Mouse (Mus musculus) midbrain, embryonic 13.5 days (tissue): ENCODE measurements at regions not wholly inside any gene's neighbourhood (a gene's known extent, or its start where the extent isn't known, plus 50 kb on each side); places are given as distances from the start of the nearest gene placed in this dataset.

Source experiments
- ATAC-seq: fragments of 200-750 bp; cut with Nextera tagmentation; 2 replicates; pipeline ENCODE4 v1.8.0; 2017; ENCODE audit warnings: mild to moderate bottlenecking, moderate TSS enrichment, moderate library complexity
- H3K27ac ChIP-seq: fragments of 300-500 bp; sonication (generic); 2 replicates; pipeline ENCODE4 v1.5.1; 2015; ENCODE audit warnings: inconsistent platforms, mild to moderate bottlenecking, moderate library complexity
- H3K27me3 ChIP-seq: fragments of 300-500 bp; sonication (generic); 2 replicates; pipeline ENCODE4 v1.6.1; 2015; ENCODE audit warnings: mild to moderate bottlenecking, inconsistent platforms
- H3K36me3 ChIP-seq: fragments of 300-500 bp; sonication (generic); 2 replicates; pipeline ENCODE4 v1.6.1; 2015; ENCODE audit warnings: mild to moderate bottlenecking, inconsistent platforms
- H3K4me1 ChIP-seq: fragments of 300-500 bp; sonication (generic); replicated peaks from 2 replicates; pipeline ENCODE4 v1.6.1; 2015; ENCODE audit warnings: inconsistent platforms
- H3K4me2 ChIP-seq: fragments of 300-500 bp; sonication (generic); replicated peaks from 2 replicates; pipeline ENCODE4 v1.6.1; 2015; ENCODE audit warnings: moderate library complexity, mild to moderate bottlenecking, inconsistent platforms
- H3K4me3 ChIP-seq: fragments of 300-500 bp; sonication (generic); replicated peaks from 2 replicates; pipeline ENCODE4 v1.5.1; 2015; ENCODE audit warnings: mild to moderate bottlenecking, inconsistent platforms
- H3K9ac ChIP-seq: fragments of 300-500 bp; sonication (generic); replicated peaks from 2 replicates; pipeline ENCODE4 v1.6.1; 2015; ENCODE audit warnings: mild to moderate bottlenecking, inconsistent platforms
- H3K9me3 ChIP-seq: fragments of 300-500 bp; sonication (generic); 2 replicates; pipeline ENCODE4 v1.6.1; 2016; ENCODE audit warnings: mild to moderate bottlenecking, inconsistent platforms
- WGBS: fragments of 180-500 bp; shearing (Covaris S2); methylation state at CpG from one replicate; pipeline ENCODE4 v1.1.7; 2015; 5-methylcytosine and 5-hydroxymethylcytosine counted together

GRCm38 (mm10) chr2:178572301-178572700 lies 142.0 kb downstream of the Cdh26 start:
- Histone ChIP-seq H3K36me3 (no peaks in the 10 kb centered on the region), H3K9ac (no peak overlapping the region), H3K4me3 (no peak overlapping the region), H3K27me3 (no peaks in the 10 kb centered on the region), H3K4me2 (no peak overlapping the region), H3K27ac (no peak overlapping the region), H3K4me1 (peaks cover 16% of the 10 kb centered on the region), H3K9me3 (no peaks in the 10 kb centered on the region)
- 78% methylated on average over 5 of the region's 5 CpGs for WGBS
- no peak for ATAC-seq

GRCm38 (mm10) chr2:178574859-178575258 lies 144.5 kb downstream of the Cdh26 start:
- Histone ChIP-seq H3K4me1 (peaks cover 16% of the 10 kb centered on the region), H3K4me2 (no peak overlapping the region), H3K9me3 (no peaks in the 10 kb centered on the region), H3K4me3 (no peak overlapping the region), H3K27me3 (no peaks in the 10 kb centered on the region), H3K27ac (no peak overlapping the region), H3K9ac (no peak overlapping the region), H3K36me3 (no peaks in the 10 kb centered on the region)
- WGBS, result 61% methylated on average over 4 of the region's 4 CpGs
- ATAC-seq, result no peak

- Histone ChIP-seq H3K9ac (no peak overlapping the region), H3K27ac (no peak overlapping the region), H3K27me3 (no peaks in the 10 kb centered on the region), H3K4me1 (peaks cover 16% of the 10 kb centered on the region), H3K4me2 (no peak overlapping the region), H3K36me3 (no peaks in the 10 kb centered on the region), H3K4me3 (no peak overlapping the region), H3K9me3 (no peaks in the 10 kb centered on the region)
- no peak for ATAC-seq
- WGBS, result 59% methylated on average over 6 of the region's 6 CpGs
Observed at GRCm38 (mm10) chr2:178575403-178575802, 145.1 kb downstream of the Cdh26 start.

- H3K27ac ChIP-seq, result no peak overlapping the region
- 76% methylated on average over 7 of the region's 7 CpGs for WGBS
- peaks cover 22% of the 10 kb centered on the region for H3K4me1 ChIP-seq
- H3K36me3 ChIP-seq, result no peaks in the 10 kb centered on the region
- no peaks in the 10 kb centered on the region for H3K27me3 ChIP-seq
- no peak overlapping the region for H3K9ac ChIP-seq
- H3K4me3 ChIP-seq, result no peak overlapping the region
- no peaks in the 10 kb centered on the region for H3K9me3 ChIP-seq
- no peak for ATAC-seq
- H3K4me2 ChIP-seq, result no peak overlapping the region
Observed at GRCm38 (mm10) chr2:178576067-178576466, 145.7 kb downstream of the Cdh26 start.

- no peak for ATAC-seq
- Histone ChIP-seq H3K36me3 (no peaks in the 10 kb centered on the region), H3K9me3 (no peaks in the 10 kb centered on the region), H3K27me3 (no peaks in the 10 kb centered on the region), H3K9ac (no peak overlapping the region), H3K4me3 (no peak overlapping the region), H3K4me1 (peaks cover 12% of the 10 kb centered on the region), H3K4me2 (no peak overlapping the region), H3K27ac (no peak overlapping the region)
- WGBS, result 84% methylated on average over 6 of the region's 6 CpGs
Observed at GRCm38 (mm10) chr2:178579571-178579970, 149.2 kb downstream of the Cdh26 start.

- 91% methylated on average over 12 of the region's 12 CpGs for WGBS
- Histone ChIP-seq H3K27ac (peak overlapping the region; percentile 30; the same call in 1 of the 2 replicates), H3K36me3 (no peaks in the 10 kb centered on the region), H3K27me3 (no peaks in the 10 kb centered on the region), H3K9ac (no peak overlapping the region), H3K9me3 (no peaks in the 10 kb centered on the region), H3K4me3 (no peak overlapping the region), H3K4me2 (no peak overlapping the region), H3K4me1 (peaks cover 6% of the 10 kb centered on the region; the same call in 1 of the 2 replicates)
- ATAC-seq, result no peak
Observed at GRCm38 (mm10) chr2:178581306-178581705, 151.0 kb downstream of the Cdh26 start.

- Histone ChIP-seq H3K4me2 (no peak overlapping the region), H3K4me1 (peaks cover 10% of the 10 kb centered on the region; the same call in 1 of the 2 replicates), H3K9ac (no peak overlapping the region), H3K4me3 (no peak overlapping the region), H3K27me3 (no peaks in the 10 kb centered on the region), H3K36me3 (no peaks in the 10 kb centered on the region), H3K27ac (no peak overlapping the region), H3K9me3 (no peaks in the 10 kb centered on the region)
- no peak for ATAC-seq
- 81% methylated on average over 5 of the region's 5 CpGs for whole genome bisulfite sequencing
Observed at GRCm38 (mm10) chr2:178584970-178585566, 154.7 kb downstream of the Cdh26 start.

- Histone ChIP-seq H3K9ac (no peak overlapping the region), H3K27me3 (no peaks in the 10 kb centered on the region), H3K9me3 (no peaks in the 10 kb centered on the region), H3K27ac (no peak overlapping the region), H3K4me1 (0 out of 2 replicates have a peak, but pooled peaks cover 4% of the 10 kb centered on the region), H3K36me3 (no peaks in the 10 kb centered on the region), H3K4me2 (no peak overlapping the region), H3K4me3 (no peak overlapping the region)
- WGBS, result 54% methylated on average over 7 of the region's 7 CpGs
- ATAC-seq, result 0 out of 2 replicates have a peak, but pooled peaks have one; percentile 43
Observed at GRCm38 (mm10) chr2:178587134-178587636, 156.9 kb downstream of the Cdh26 start.

- Histone ChIP-seq H3K4me3 (no peak overlapping the region), H3K9me3 (no peaks in the 10 kb centered on the region), H3K4me1 (peaks cover 31% of the 10 kb centered on the region), H3K9ac (no peak overlapping the region), H3K36me3 (no peaks in the 10 kb centered on the region), H3K4me2 (no peak overlapping the region), H3K27ac (no peak overlapping the region), H3K27me3 (no peaks in the 10 kb centered on the region)
- WGBS, result 70% methylated on average over 9 of the region's 9 CpGs
- peak; percentile 32; the same call in 1 of the 2 replicates for ATAC-seq
Observed at GRCm38 (mm10) chr2:178593743-178594142, 163.4 kb downstream of the Cdh26 start.

GRCm38 (mm10) chr2:178594177-178594576 lies 163.8 kb downstream of the Cdh26 start:
- H3K9me3 ChIP-seq, result no peaks in the 10 kb centered on the region
- 39% methylated on average over 6 of the region's 6 CpGs for WGBS
- peaks cover 31% of the 10 kb centered on the region for H3K4me1 ChIP-seq
- no peak overlapping the region for H3K27ac ChIP-seq
- H3K9ac ChIP-seq, result no peak overlapping the region
- no peaks in the 10 kb centered on the region for H3K36me3 ChIP-seq
- H3K4me2 ChIP-seq, result no peak overlapping the region
- ATAC-seq, result no peak; the same call in 1 of the 2 replicates
- H3K27me3 ChIP-seq, result no peaks in the 10 kb centered on the region
- no peak overlapping the region for H3K4me3 ChIP-seq

- no peak overlapping the region for H3K4me2 ChIP-seq
- peaks cover 31% of the 10 kb centered on the region for H3K4me1 ChIP-seq
- H3K9me3 ChIP-seq, result no peaks in the 10 kb centered on the region
- no peak overlapping the region for H3K4me3 ChIP-seq
- 64% methylated on average over 16 of the region's 16 CpGs for WGBS
- H3K27me3 ChIP-seq, result no peaks in the 10 kb centered on the region
- H3K9ac ChIP-seq, result no peak overlapping the region
- no peak for ATAC-seq
- no peaks in the 10 kb centered on the region for H3K36me3 ChIP-seq
- H3K27ac ChIP-seq, result no peak overlapping the region
Observed at GRCm38 (mm10) chr2:178596312-178597083, 166.2 kb downstream of the Cdh26 start.

GRCm38 (mm10) chr2:178597084-178597470 lies 166.7 kb downstream of the Cdh26 start:
- 77% methylated on average over 7 of the region's 7 CpGs for WGBS
- Histone ChIP-seq H3K9me3 (no peaks in the 10 kb centered on the region), H3K4me1 (peaks cover 31% of the 10 kb centered on the region), H3K9ac (no peak overlapping the region), H3K27me3 (no peaks in the 10 kb centered on the region), H3K4me2 (no peak overlapping the region), H3K4me3 (no peak overlapping the region), H3K36me3 (no peaks in the 10 kb centered on the region), H3K27ac (0 out of 2 replicates have a peak overlapping the region, but pooled peaks have one; percentile 19)
- peak; percentile 49; the same call in 1 of the 2 replicates for ATAC-seq
